Mouse (Mus musculus) E14TG2a.4 (cell line): ENCODE measurements around the gene Supt3.

Experiments used
- CTCF ChIP-seq: conservative IDR thresholded peaks from 2 replicates; pipeline ENCODE4 v1.5.1; 2014; ENCODE audit warnings: low read length
- NANOG ChIP-seq: IDR thresholded peaks from 2 replicates; pipeline ENCODE4 v1.6.1; 2014; ENCODE audit warnings: borderline replicate concordance, low read length, mixed read lengths

DNA sequence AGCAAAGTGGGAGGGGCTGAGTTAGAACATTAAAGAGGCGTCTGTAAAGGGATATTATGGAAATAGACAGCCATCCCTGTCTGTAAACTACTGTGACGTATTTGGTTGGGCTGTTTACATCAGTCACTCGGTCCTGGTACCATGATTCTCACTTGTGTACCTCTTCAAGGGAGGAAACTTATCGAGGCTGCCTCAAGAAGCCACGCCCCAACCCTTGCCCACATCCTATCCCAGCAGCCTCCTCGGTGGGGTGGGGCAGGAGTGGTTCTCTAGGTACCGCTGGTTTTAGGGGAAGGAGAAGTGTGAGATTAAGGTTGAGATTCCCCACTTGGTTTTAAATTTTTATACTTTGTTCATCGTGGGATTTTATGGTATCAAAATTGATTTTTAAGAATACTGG, 31.6 kb upstream of the Supt3 start:
- TF ChIP-seq CTCF (no peak), NANOG (no peak)
